Mouse (Mus musculus): Measurements from ENCODE around the gene Klk6.

DNA sequence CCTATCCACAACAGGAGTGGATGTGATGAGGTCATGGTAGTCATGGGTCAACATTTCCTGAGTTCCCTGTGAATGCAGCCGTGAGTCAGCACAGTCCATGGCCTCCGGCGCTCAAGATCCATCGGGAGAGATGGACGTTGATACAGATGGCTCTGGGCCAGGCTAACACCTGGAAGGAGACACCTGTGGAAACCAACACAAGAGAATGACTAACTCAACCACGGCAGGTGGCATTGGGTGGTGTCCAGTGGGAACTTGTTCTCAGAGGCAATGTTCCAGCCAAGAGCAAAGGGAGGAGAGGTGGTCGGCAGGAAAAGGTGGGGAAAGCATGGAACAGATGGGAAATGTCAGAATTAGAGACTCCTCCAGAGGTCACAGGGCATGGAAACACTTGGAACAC lies 2.7 kb upstream of the Klk6 start:
- TF ChIP-seq POLR2A (IDR thresholded peaks at IDR 0.05; ENCODE audit: low read depth, low read length): no peak
- no peak for TF ChIP-seq CTCF (IDR thresholded peaks at IDR 0.05; ENCODE audit: extremely low read depth, insufficient read length, insufficient replicate concordance, low read depth, low read length)

Data from small intestine, adult 2 months (tissue).